Mouse (Mus musculus) CH12.LX (cell line): ENCODE results near the gene Tbx20. TPM values are rescaled to one million over a fixed set of nuclear protein-coding genes. Genes with fewer than 3 reads are reported as not detected.

Experiments used
- DNase-seq: peaks from one replicate; pipeline ENCODE4 v3.0.0-alpha.2; 2013; ENCODE audit errors: extremely low read depth
- H3K27ac ChIP-seq: 2 replicates; pipeline ENCODE4 v1.5.1; 2012; ENCODE audit warnings: low read depth, mild to moderate bottlenecking, control low read depth, moderate library complexity; ENCODE audit not compliant: insufficient read depth
- H3K27me3 ChIP-seq: replicated peaks from 2 replicates; pipeline ENCODE3; 2012; ENCODE audit warnings: inconsistent platforms
- H3K36me3 ChIP-seq, 2 experiments: replicated peaks in 1 of 2; 2 replicates each; pipeline versions ENCODE3 to v1.6.1; 2012; ENCODE audit warnings: inconsistent platforms in 1 of 2, low read length in 1 of 2, mild to moderate bottlenecking in 1 of 2, mixed read lengths in 1 of 2, moderate library complexity in 1 of 2; ENCODE audit not compliant: control insufficient read depth in 1 of 2, insufficient read depth in 1 of 2
- H3K4me1 ChIP-seq, 2 experiments: 2 replicates each; pipeline ENCODE4 v1.6.1; 2012; ENCODE audit warnings: inconsistent platforms in 1 of 2, moderate library complexity in 1 of 2; ENCODE audit not compliant: insufficient read depth in 2 of 2, control insufficient read depth in 1 of 2
- H3K4me2 ChIP-seq: 2 replicates; pipeline ENCODE4 v1.6.1; 2012; ENCODE audit warnings: low read depth, mild to moderate bottlenecking, control low read depth; ENCODE audit not compliant: poor library complexity, insufficient read depth, severe bottlenecking
- H3K4me3 ChIP-seq, 3 experiments: fragments of 150-350 bp in 1 of 3; sonication (generic) in 1 of 3; replicated peaks in 1 of 3; 2 replicates each; pipeline versions ENCODE3 to v1.5.1; 2011 to 2012; ENCODE audit warnings: low read depth in 2 of 3, low read length in 2 of 3, mild to moderate bottlenecking in 2 of 3, moderate library complexity in 2 of 3, control low read depth in 1 of 3, improper control_type of control experiment in 1 of 3, inconsistent platforms in 1 of 3, mixed read lengths in 1 of 3; ENCODE audit not compliant: poor library complexity in 1 of 3
- H3K79me2 ChIP-seq: replicated peaks from 2 replicates; pipeline ENCODE4 v1.6.1; 2012; ENCODE audit warnings: mild to moderate bottlenecking, moderate library complexity; ENCODE audit not compliant: control insufficient read depth, poor library complexity, insufficient read depth, severe bottlenecking; ENCODE audit errors: extremely low read depth
- H3K9ac ChIP-seq: 2 replicates; pipeline ENCODE4 v1.6.1; 2012; ENCODE audit warnings: low read depth, mild to moderate bottlenecking, control low read depth, moderate library complexity; ENCODE audit not compliant: insufficient read depth
- H3K9me3 ChIP-seq: replicated peaks from 2 replicates; pipeline ENCODE3; 2012; ENCODE audit warnings: low read length, inconsistent platforms, mixed read lengths
- BHLHE40 ChIP-seq: IDR thresholded peaks from 2 replicates; pipeline ENCODE4 v1.6.1; 2011; ENCODE audit warnings: mild to moderate bottlenecking, low read depth, low read length, improper control_type of control experiment
- CHD1 ChIP-seq: IDR thresholded peaks from 2 replicates; pipeline ENCODE4 v1.6.1; 2012; ENCODE audit warnings: low read depth, low read length, improper control_type of control experiment, inconsistent platforms
- CTCF ChIP-seq, 2 experiments: IDR thresholded peaks in 1 of 2; conservative IDR thresholded peaks in 1 of 2; 2 replicates each; pipeline ENCODE4 v1.5.1; 2011 to 2012; ENCODE audit warnings: low read depth in 2 of 2, low read length in 2 of 2, improper control_type of control experiment in 1 of 2, inconsistent platforms in 1 of 2, mild to moderate bottlenecking in 1 of 2, moderate library complexity in 1 of 2
- ELF1 ChIP-seq: IDR thresholded peaks from 2 replicates; pipeline ENCODE4 v1.6.1; 2014; ENCODE audit warnings: low read depth, mild to moderate bottlenecking, inconsistent platforms, low read length, improper control_type of control experiment
- EP300 ChIP-seq: IDR thresholded peaks from 2 replicates; pipeline ENCODE4 v1.6.1; 2011; ENCODE audit warnings: low read length, improper control_type of control experiment
- HCFC1 ChIP-seq: IDR thresholded peaks from 2 replicates; pipeline ENCODE4 v1.6.1; 2012; ENCODE audit warnings: low read depth, mild to moderate bottlenecking, inconsistent platforms, low read length, improper control_type of control experiment
- IRF4 ChIP-seq: IDR thresholded peaks from 2 replicates; pipeline ENCODE4 v1.6.1; 2014; ENCODE audit warnings: low read depth, mild to moderate bottlenecking, inconsistent platforms, low read length, improper control_type of control experiment
- JUN ChIP-seq: IDR thresholded peaks from 2 replicates; pipeline ENCODE4 v1.6.1; 2011; ENCODE audit warnings: low read depth, mild to moderate bottlenecking, low read length, improper control_type of control experiment, moderate library complexity; ENCODE audit not compliant: insufficient read depth
- MAFK ChIP-seq: IDR thresholded peaks from 2 replicates; pipeline ENCODE4 v1.6.1; 2011; ENCODE audit warnings: low read length, improper control_type of control experiment; ENCODE audit not compliant: insufficient replicate concordance
- MAZ ChIP-seq: IDR thresholded peaks from 2 replicates; pipeline ENCODE4 v1.6.1; 2012; ENCODE audit warnings: low read depth, mild to moderate bottlenecking, inconsistent platforms, low read length, improper control_type of control experiment, moderate library complexity
- MEF2A ChIP-seq: IDR thresholded peaks from 2 replicates; pipeline ENCODE4 v1.6.1; 2014; ENCODE audit warnings: low read depth, mild to moderate bottlenecking, inconsistent platforms, low read length, improper control_type of control experiment, borderline replicate concordance
- MXI1 ChIP-seq: IDR thresholded peaks from 2 replicates; pipeline ENCODE4 v1.6.1; 2011; ENCODE audit warnings: mild to moderate bottlenecking, low read depth, low read length, improper control_type of control experiment
- NRF1 ChIP-seq: IDR thresholded peaks from 2 replicates; pipeline ENCODE4 v1.6.1; 2014; ENCODE audit warnings: low read depth, mild to moderate bottlenecking, inconsistent platforms, low read length, improper control_type of control experiment, moderate library complexity
- POLR2A ChIP-seq: IDR thresholded peaks from 2 replicates; pipeline ENCODE4 v1.6.1; 2011; ENCODE audit warnings: low read depth, mild to moderate bottlenecking, improper control_type of control experiment, low read length
- POLR2AphosphoS2 ChIP-seq: IDR thresholded peaks from 2 replicates; pipeline ENCODE4 v1.6.1; 2011; ENCODE audit warnings: low read depth, low read length, improper control_type of control experiment
- RAD21 ChIP-seq: IDR thresholded peaks from 2 replicates; pipeline ENCODE4 v1.6.1; 2011; ENCODE audit warnings: low read depth, mild to moderate bottlenecking, low read length, improper control_type of control experiment, moderate library complexity
- RCOR1 ChIP-seq: conservative IDR thresholded peaks from 2 replicates; pipeline ENCODE4 v1.6.1; 2012; ENCODE audit warnings: low read depth, mild to moderate bottlenecking, inconsistent platforms, low read length, improper control_type of control experiment
- TBP ChIP-seq: conservative IDR thresholded peaks from 2 replicates; pipeline ENCODE4 v1.6.1; 2011; ENCODE audit warnings: low read depth, low read length, improper control_type of control experiment
- TCF12 ChIP-seq: IDR thresholded peaks from 2 replicates; pipeline ENCODE4 v1.6.1; 2014; ENCODE audit warnings: low read depth, mild to moderate bottlenecking, inconsistent platforms, low read length, improper control_type of control experiment
- UBTF ChIP-seq: IDR thresholded peaks from 2 replicates; pipeline ENCODE4 v1.6.1; 2012; ENCODE audit warnings: low read depth, mild to moderate bottlenecking, inconsistent platforms, low read length, improper control_type of control experiment, moderate library complexity
- ZMIZ1 ChIP-seq: IDR thresholded peaks from 2 replicates; pipeline ENCODE4 v1.6.1; 2012; ENCODE audit warnings: low read depth, mild to moderate bottlenecking, inconsistent platforms, low read length, improper control_type of control experiment
- dilution Hi-C: fragments of 300-500 bp; cut with MboI; formaldehyde crosslinking; loops from 2 replicates; pipeline ENCODE4 v1.14.3; 2020; ENCODE audit warnings: low sequenced_read_pairs; ENCODE audit not compliant: extremely low pct_unique_long_range_greater_than_20kb, extremely low pct_ligation_motif_present
- in situ Hi-C: fragments of 300-500 bp; cut with MboI; formaldehyde crosslinking; loops from 3 replicates; pipeline ENCODE4 v1.14.3; 2019; ENCODE audit warnings: low sequenced_read_pairs, low pct_ligation_motif_present, low pct_unique_long_range_greater_than_20kb, mixed read lengths
- polyA plus RNA-seq: library from polyadenylated mRNA; unstranded; fragments of >175 nt; gene quantifications from 2 replicates; pipeline ENCODE4 v1.2.1, GENCODE M21; 2012; ENCODE audit warnings: low read depth; ENCODE audit not compliant: insufficient read length
- total RNA-seq, 2 experiments: library from RNA; depleted of rRNA; stranded (reverse); fragments of 300-350 nt in 1 of 2; fragments of >200 nt in 1 of 2; gene quantifications; 2 replicates each; pipeline ENCODE4 v1.2.3; 2012 to 2014

The Tbx20 gene
- total and polyA plus RNA-seq, 3 experiments, result not detected

GRCm38 (mm10) chr9:24812461-24812860 is 38.4 kb upstream of the Tbx20 start:
- Histone ChIP-seq H3K27me3 (no peaks in the 10 kb centered on the region), H3K9ac (no peak overlapping the region), H3K36me3 (no peaks in the 10 kb centered on the region), H3K4me3 (no peak overlapping the region), H3K27ac (no peak overlapping the region), H3K79me2 (no peaks in the 10 kb centered on the region), H3K9me3 (no peaks in the 10 kb centered on the region), H3K4me2 (no peak overlapping the region), H3K4me1 (no peaks in the 10 kb centered on the region)
- dilution Hi-C loops, result no loop called here
- TF ChIP-seq POLR2AphosphoS2 (no peak), POLR2A (no peak), TCF12 (no peak), MEF2A (no peak), BHLHE40 (no peak), RCOR1 (no peak)
- in situ Hi-C loops, result no loop called here
- DNase-seq, result no peak

- dilution Hi-C loops (no loop called here), in situ Hi-C loops (no loop called here)
- Histone ChIP-seq H3K9ac (no peak overlapping the region), H3K27ac (no peak overlapping the region), H3K4me1 (peaks cover 3 to 12% of the 10 kb centered on the region in 2 experiments; a peak in 3 of 4 replicates), H3K4me2 (no peak overlapping the region), H3K27me3 (no peaks in the 10 kb centered on the region), H3K79me2 (no peaks in the 10 kb centered on the region), H3K9me3 (no peaks in the 10 kb centered on the region), H3K36me3 (no peaks in the 10 kb centered on the region), H3K4me3 (no peak overlapping the region)
- no peak for DNase-seq
- TF ChIP-seq CTCF (conservative IDR thresholded peaks at IDR 0.05 in 1 of 2, IDR thresholded peaks at IDR 0.05 in 1 of 2; ENCODE audit: low read depth in 2 of 2, low read length in 2 of 2), result no peak
- no peak for TF ChIP-seq TBP
- no peak for TF ChIP-seq MEF2A
- TF ChIP-seq IRF4, result no peak
- no peak for TF ChIP-seq NRF1
- no peak for TF ChIP-seq MXI1
- no peak for TF ChIP-seq JUN
- no peak for TF ChIP-seq EP300
- TF ChIP-seq MAZ, result no peak
- TF ChIP-seq MAFK, result no peak
- no peak for TF ChIP-seq POLR2A
- no peak for TF ChIP-seq CHD1
- TF ChIP-seq RAD21, result no peak
- TF ChIP-seq UBTF, result no peak
- TF ChIP-seq ZMIZ1, result no peak
- no peak for TF ChIP-seq HCFC1
- no peak for TF ChIP-seq ELF1
Observed at GRCm38 (mm10) chr9:24792110-24792509, 18.0 kb upstream of the Tbx20 start.
